Mouse (Mus musculus): ENCODE data around the gene Mturn.

The Mturn gene

DNA sequence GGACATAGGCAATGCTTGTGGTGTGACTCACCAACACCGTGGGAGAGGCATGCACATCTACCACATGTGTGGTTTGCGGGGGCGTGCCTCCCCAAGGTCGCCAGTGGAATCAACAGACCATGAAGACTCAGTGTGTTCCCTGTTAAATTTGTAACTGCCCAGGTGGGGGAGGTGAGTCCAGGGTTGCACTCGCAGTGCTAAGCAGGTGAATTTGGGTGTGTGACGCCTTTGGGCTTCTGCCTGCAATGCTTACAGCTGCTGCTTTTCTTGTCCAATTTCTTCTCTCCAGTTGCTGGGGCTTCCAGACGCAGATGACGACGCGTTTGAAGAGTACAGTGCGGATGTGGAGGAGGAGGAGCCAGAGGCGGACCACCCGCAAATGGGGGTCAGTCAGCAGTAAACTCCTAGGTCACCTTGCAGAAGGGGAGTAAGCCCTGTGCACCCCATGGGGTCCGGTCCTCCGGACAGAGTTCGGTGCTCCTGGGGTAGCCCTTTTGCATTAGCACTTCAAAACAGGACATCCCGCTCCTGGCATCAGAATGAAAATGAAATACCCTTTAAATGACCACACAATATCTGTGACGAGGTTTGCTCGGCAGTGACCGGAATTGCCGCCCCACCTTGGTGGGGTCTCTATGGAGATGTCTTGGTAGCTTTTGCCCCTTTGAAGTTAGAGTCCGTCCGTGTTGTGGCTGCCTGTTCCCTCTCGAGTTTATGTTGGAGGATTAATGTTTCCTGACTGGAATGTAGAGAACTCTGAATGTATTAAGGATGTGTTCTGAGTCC lies 17.5 kb downstream of the Mturn start:
- DNase-seq = peak; percentile 87 to 88

DNA sequence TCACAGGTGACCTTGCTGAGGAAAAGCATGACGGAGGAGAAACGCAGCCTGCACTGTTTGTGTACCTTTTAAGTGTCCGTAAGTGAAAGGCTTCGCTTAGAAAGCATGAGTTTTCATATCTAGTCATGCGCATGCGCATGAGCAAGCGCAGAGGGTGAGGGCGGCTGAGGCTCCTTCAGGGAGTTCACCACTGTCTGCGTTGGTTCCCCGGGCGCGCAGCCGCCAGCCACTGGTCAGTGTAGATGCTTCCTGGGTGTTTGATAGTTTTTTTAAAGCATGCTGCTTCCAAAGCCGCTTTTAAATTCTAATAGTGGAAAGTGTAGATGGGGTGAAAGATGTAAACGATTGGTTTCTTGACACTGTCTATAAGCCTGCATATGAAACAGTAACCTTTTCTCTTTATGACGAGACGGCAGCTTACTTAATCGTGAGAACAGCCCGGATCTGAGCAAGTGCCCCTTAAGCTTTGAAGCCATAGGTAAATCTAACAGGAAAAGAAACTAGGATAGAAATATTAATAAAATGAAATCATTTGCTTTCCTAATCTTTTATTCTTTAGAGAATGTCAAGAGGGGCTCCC lies 18.1 kb downstream of the Mturn start:
- peak; percentile 77 to 81 for DNase-seq

DNA sequence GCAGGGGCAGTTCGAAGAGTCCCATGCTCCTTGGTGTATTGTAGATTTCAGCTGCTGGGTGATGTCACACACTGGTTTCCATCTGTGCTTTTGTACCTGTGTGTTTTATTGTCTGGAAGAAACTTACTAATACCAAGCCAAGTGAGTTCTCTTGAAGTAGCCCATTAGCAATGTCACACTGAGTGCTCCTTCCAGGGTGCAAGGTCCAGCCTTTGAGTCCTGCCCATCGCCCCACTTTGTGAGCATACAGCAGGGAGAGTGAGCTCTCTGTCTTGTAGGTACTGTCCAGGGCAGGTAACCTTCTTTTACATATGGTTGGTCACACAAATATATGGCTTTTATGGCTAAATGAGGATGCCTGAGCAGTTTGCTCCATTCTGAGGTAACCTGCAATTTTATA lies 19.1 kb downstream of the Mturn start:
- peak; percentile 54 to 72 for DNase-seq

DNA sequence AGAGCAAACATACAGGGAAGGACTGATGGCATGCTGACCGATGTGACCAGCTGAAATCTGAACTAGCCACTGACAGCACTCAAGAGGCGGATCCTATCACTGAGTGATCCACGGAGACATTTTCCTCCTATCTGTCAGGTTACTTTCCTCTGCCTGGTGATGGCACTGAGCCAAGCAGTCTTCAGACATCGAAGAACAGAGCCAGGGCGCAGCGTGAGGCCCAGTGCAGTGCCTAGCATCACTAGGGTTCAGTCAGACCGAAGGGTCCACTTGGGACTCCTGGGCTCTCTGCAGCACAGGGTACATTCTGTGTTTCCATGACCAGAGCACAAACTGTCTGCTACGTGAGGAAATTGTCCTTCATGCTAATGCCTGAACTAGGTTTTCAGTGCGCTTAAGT lies 20.5 kb downstream of the Mturn start:
- DNase-seq = no peak

DNA sequence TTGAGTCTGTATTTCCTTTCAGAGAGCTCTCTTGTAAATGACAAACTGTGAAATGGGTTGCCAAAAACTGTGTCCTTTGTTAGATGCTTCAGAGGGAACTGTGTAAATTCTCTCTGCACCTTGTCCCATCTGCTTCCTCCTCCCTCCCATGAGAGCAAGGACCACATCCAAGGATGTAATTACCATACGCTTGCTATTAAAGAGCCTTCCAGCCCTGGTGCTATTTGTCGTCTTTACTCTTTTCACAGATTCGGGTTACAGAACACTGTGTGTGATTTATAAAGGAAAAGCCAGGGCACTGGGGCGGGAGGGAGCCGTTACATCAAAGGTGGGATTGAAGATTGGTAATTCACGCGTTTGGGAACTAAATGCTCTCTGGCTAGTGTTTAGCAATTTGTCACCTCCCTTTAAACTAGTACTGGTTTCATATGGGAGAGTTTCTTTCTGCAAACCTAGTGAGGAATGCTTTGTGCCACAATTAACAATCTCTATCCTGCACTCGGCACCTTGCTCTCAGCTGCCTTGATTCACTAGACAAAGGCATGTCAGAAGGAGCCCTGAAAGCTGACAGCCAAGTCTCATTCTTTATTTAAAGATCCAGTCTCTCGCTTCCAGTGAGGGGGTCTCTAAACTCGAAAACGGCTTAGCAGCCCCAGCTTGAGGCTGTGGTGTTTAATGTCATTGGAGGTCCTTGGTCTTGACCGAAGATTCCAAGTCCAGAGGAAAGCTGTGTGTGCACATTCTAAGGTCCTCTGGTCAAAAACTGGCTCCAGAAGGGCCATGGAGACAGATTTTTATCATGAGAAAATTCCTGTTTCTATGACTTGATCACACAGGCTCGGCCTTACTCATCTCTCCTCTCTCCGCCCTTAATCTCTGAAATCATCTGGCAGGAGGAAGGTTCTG lies 22.5 kb downstream of the Mturn start:
- no peak for DNase-seq

DNA sequence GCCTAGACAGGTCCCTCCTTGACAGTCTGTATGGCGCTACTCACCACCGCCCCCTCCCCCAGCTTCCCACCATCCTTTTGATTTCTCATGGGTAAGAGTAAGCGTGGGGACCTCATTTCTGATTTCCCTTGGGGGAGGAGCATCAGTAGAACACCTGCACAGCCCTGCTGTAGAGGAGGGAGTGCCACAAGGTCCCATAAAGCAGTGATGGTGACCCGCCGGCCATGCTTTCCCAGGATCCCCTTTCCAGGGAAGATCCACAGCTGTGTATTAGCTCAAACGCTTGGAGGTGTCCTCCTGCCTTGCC lies 23.1 kb downstream of the Mturn start:
- DNase-seq = no peak

DNA sequence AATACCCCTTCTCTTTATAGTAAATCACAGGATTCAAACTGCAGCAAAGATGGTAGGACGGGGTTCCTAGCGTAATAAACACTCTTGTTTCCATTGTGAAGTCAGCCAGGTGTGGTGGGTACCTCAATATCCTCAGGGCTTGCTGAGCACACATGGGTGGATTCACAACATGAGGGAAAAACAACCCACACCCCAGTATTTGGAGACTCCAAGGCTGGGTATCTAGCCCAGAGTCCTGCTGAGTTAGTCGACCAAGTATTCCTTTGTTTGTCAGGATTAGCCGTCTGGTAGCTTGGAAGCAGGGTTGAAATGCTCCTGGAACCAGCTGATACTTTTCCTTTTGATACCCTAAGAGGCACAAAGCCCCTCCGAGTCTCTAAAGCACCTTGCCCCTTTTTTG lies 23.4 kb downstream of the Mturn start:
- DNase-seq = no peak

DNA sequence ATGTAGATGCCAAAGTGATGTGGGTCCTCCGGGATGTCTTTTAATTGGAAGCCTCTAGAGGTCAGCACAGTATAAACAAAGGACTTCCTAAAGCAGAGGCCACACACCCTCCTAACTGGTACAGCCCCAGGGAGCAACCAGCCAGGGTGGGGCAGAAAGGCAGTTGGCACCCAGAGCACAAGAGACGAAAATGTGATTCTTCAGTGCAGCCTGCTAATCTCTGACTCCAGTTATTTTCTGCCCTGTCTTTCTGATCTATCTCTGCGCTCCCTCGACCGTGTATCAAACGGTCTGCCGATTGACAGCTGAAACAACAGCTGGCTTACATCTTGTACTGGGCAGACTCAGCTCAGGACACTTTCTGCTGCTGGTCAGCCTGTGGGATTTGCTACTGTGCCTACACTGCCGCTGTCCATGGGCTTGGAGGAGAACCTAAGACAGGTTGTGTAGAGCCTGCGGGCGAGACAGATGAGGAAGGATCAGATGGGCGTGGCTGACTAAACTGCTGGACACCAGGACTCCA lies 24.0 kb downstream of the Mturn start:
- peak in 1 of 2 experiments; percentile 63 for DNase-seq

DNA sequence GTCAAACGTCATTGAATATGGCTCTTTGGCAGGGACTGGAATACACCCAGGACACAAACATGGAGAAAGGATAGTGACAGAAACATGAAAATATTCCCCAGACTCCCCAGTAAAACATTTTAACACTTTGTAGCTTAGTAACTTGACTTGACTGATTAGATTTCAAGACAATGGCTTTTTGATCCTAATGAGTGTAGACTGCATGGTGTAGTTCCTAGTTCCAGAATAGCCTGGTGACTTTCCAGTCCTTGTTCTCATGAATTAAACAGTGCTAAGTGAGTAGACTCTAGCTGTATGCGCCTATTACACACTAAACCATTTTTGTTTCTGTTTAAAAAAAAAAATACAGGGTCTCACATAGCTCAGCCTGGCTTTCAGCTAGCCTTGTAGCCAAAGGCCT lies 24.7 kb downstream of the Mturn start:
- no peak for DNase-seq

DNA sequence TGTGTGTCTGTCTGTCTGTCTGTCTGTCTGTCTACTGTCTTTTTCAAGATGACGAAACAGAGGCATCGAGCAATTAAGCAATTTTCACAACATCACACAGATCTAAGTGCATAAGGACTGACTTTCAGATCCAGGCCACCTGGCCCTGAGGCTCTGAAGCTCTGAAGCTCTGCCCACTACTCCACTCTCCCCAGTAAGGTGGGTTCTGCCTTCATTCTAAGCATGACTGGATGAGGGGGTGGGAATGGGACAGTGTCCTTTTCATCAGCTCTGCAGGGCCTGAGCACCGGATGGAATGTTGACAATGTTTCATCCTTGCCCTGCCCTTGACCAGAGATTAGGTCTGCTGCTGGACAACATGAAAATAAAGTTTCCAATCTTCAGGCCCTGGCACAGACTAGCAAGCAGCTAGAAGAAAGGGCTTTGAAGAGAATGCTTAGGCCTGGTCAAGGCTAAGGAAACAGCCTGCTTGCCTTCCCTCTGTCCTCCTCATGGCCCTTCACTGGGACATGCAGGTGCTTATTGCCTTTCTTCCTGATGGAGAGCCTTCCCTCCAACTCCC lies 25.3 kb downstream of the Mturn start:
- DNase-seq = no peak

DNA sequence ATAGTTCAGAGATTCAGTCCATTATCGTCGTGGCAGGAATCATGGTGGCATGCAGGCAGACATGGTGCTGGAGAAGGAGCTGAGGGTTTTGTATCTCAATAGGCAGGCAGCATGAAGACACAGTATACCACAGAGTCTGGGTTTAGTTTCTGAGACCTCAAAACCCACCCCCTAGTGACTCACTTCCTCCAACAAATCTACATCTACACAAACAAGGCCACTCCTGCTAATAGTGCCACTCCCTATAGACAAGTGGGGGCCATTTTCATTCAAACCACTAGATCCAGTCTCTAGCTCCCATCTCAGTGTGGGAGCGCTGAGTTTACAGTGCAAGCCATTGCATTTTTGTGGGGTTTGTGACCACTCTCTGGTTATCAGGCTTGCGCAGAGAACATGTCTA lies 27.2 kb downstream of the Mturn start:
- no peak for DNase-seq

DNA sequence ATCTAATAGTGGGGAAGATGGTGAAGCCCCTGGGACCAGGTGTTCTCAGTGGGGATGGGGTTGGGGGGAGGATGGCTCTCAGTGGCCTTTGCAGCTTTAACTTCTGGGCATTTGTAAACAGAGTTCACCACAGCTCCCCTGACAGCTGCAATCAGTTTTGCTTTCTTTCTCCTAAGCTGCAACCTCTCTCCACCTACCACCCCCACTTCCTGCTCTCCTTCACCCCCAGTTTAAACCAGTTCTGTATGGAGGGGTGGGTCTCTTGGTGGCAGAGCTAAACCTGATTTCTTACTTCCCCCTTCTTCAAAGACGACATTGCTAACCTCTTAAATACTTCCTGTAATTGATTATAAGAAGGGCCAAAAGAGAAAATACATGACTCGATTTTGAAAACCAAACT lies 34.3 kb downstream of the Mturn start:
- DNase-seq = no peak

DNA sequence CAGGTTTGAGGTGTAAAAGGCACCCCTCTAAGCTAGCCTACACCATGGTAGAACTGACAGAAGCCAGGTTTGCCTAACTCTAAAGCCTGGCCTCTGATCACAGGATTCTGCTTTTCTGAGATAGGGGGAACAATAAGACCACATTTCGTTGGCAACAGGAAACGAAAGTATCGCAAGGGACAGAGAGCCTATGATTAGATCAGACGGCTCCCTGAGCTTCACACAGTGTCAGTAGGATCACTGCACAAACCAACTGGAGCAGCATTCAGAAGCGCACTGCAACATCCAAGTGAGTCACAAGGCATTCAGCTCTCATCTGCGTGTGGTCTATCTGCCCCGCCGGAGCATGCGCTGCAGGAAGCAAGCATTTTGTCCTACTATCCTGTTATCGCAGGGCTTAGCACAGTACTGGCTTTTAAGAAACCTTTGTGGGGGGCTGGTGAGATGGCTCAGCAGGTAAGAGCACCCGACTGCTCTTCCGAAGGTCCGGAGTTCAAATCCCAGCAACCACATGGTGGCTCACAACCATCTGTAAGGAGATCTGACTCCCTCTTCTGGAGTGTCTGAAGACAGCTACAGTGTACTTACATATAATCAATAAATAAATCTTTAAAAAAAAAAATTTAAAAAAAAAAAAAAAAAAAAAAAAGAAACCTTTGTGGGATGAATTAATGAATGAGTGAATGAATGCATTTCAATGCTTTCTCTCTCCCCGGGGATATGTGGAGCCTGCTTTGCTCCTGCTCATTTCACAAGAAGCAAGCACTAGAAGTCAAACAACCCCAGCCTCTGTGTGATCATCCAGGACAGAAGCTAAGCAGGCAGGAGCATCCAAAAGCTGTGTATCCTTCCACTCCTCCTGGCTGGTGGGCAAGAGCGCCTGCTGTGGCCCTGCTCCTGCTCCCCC lies 37.6 kb downstream of the Mturn start:
- DNase-seq = no peak

DNA sequence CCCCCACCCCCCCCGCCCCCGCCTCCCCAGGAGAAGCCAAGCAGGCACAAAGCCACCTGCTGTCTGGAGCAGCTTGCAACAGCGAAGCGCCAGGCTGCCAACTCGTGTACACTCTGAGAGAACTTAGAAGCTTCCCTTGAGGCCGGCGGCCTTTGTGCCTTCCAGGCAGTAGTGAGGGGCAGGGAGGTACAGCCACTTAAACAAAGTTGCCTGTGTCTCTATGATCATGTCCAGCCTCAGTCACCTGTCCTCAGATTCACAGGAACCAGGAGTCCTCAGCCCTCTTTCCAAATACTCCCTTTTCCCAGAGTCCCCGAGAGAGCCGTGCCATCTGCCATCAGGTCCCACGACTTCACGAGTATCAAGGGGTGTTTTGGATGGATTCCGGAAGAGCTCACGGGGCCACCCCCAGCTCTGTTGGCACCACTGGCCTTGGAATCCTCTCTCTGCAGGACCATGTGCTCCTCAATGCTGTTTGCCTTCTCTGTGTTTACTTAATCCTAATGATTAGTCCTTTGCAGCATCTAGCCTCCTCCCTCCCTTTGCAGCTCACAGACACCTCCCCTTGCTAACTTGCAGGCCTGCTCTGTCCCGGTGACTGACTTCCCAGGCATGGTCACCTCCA lies 38.4 kb downstream of the Mturn start:
- DNase-seq = no peak

DNA sequence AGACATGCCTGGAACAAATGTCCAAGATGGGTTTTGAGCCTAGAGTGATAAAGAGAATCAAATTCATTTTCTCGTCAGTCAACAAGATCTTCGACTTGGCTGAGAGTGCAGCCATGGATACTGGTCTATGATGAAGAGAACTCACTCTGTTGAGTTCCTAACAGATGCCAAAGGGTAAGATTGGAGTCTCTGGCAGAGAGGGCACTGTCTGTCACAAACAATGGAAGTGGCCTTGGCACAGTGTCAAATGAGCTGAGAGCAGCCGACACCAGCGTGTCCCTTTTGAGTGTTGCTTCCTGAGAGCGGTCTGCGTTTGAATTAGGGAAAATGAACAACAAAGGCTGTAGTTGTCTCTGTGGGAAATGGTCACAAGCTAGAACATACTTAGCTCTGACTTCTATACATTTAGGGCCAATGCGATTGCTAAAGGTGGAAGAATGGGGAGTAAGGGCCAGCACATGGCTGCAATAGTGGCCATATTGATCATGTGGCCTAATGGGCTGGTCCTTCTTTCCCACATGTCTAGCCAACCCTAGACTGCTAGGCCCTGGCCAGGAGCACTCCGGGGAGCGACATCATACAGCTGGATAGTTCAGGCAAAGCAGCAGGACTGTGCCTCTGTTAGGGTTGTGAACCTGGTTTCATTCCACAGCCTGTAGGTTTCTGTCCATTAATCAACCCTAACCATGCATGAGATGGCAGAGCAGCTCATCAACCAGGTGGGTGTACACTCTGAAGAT lies 39.3 kb downstream of the Mturn start:
- DNase-seq = no peak

DNA sequence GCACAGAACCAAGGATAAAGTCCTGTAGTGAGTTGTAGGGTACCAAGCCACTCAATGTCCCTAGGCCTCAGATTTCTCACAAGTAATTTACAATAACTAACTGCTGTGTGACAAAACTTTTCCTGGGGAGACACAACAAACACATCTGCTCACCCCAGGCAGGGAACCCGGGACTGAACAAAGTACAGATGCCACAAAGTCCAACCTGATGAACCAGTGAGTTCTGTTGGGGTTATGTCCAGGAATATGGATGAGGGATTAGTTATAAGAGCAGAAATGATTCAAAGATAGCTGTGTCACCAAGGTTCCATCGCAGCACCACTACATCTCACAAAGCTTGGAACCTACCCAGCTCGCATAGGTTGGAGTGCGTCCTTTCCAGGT lies 39.8 kb downstream of the Mturn start:
- peak in 1 of 2 experiments; percentile 34 for DNase-seq

DNA sequence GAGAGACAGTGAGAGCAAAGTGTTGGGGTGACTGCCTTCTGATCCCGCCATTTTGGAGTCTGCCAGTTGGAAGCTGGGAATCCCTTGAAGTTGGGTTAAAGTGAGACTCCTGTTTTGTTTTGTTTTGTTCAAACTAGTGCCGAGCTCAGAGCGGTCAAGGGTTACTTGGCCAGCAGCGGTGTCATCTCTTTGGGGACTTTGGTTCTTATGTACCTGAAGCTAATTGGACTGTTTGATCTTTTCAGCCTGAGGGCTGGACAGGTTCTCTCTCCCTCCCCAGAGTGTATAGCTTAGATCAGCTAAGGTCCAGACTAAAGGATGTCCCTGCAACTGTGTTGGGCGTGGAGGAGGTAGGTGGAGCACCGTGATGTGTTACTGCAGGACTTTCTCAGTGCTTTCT lies 44.9 kb downstream of the Mturn start:
- DNase-seq = peak; percentile 29 to 39

DNA sequence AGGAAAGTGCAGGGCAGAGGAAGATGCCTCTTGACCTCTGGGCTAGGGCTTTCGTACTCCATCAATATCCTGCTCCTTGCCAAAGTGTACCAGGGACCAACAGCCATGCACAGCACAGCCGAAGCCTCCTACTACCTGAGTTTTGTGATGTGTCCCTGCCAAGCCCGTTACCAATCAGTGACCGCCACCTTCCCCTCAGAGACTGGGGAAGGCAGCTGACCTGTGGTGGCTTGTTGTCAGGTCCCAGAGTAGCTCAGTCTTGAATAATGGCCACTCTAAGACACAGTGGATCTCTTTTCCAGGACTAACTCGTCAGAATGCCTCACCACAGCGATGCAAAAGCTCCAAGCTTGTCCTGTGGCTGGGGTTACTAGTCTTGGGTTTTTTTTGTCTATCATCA lies 45.4 kb downstream of the Mturn start:
- no peak for DNase-seq

DNA sequence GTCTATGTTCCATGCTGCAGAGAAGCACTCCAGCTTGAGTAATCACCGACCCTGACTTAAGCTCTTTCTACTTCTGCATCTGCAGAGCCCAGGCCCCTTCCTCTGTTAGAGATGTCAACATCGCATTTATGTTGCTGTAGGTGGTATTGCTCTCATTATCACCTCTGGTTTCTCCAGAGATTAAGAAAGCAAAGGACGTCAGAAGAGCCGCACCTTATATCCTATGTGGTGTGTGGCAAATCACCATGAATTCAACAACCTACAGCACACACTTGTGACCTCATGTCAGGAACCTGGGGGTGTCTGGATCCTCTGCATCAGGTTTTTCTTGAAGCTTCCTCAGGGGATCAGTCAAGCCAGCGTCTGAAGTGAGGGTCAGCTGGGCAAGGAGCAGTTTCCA lies 46.0 kb downstream of the Mturn start:
- DNase-seq = no peak

DNA sequence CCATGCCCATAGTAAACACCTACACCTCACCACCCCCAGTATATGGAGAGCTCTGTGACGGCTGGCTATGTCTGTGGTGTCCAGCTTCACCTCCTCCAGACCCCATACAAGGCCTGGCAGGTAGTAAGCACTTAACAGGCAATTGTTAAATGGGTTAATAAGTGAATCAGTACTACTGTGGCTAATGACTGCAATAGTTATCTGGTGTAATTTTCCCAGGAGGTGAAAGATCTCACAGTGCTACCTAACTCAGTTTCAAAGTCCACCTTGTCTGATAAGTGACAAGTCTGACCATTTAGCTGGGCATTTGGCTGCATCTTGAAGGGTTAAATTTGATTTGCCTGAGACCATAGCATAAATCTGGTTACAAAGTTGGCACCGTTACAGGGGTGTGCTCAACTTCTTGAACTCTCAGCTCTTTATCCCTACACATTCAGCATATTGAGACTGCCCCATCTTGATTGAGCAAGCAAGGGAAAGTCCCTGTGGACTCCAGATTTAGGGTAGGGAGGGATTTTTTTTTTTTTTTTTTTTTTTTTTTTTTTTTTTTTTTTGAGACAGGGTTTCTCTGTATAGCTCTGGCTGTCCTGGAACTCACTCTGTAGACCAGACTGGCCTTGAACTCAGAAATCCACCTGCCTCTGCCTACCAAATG lies 48.2 kb downstream of the Mturn start:
- peak in 1 of 2 experiments; percentile 24 for DNase-seq

DNA sequence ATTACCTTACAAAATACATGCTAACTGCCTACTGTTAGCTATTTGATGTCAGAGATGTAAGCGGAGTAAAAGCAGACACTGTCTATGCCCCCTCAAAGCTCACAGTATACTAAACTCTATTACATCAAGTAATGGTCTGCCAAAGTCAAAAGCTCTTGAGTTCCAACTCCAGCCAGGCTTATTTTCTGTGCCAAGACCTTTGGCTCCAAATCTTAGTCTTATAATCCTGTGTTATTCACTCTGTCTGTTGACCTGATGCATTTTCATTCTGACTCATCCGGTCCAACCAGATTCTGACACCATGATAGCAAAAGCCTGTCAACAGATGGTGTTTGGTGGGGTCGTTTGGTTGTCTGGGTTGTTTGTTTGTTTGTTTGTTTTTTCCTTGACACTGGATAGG lies 50.3 kb downstream of the Mturn start:
- no peak for DNase-seq

Data from kidney, adult 8-10 months (tissue).